Mouse (Mus musculus) urinary bladder, postnatal 4 days (tissue): ENCODE data around the gene Esp22.
"Not testable (repeated sequence)": the region's sequence is repeated elsewhere in the genome, so short reads cannot be mapped to it uniquely, and the experiment has no call there.

Source experiments
- DNase-seq, 2 experiments: peaks; one replicate each; pipeline ENCODE4 v3.0.0; 2021 to 2022; ENCODE audit warnings: low spot score in 2 of 2

Esp22 gene

DNA sequence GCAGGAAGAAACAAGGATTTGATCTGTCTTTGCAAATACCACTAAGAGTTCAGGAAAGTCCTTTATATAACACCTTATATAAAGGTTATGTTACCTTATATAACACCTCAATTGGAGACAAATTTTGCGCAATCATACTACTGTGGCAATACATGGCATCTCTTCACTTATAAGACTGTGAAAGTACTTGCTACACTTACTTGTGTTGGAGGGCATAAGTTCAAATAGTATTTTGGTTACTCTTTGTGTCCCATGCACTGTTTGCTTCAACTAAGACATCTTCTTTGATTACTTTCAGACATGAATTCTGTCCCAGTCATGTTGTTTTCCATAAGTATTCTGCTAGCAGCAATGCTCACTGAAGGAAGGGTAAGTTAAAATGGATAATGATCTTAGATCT is at the start of gene Esp22:
TSS of gene Esp22 (plus strand) at position 301 of the 400 bp plus-strand sequence.
- DNase-seq, result no peak

- DNase-seq, result no peak
Measured at GRCm38 (mm10) chr17:39063641-39064040, 31.5 kb upstream of the Esp22 start.

DNA sequence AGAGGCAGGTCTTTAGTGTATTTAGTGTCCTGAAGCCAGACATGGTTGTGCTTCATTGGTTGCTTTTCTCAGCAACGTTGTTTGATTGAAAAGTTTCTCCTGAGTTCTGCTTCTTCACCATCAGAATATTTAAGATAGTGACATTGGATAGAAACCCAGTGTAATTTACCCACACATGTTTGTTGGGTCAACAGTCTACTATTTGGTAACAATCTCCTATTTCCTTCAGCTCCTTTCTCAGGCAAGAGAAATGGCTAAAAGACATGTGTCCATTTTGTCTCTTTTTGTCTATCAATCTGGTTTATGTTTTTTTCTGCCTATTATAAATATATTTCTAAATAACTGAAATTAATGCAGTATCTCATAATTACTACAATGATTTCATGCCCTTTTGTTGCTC is 18.2 kb upstream of the Esp22 start, which contains the start of gene Esp23:
TSS of gene Esp23 (minus strand) at position 101 of the 400 bp plus-strand sequence.
- DNase-seq, result no peak

GRCm38 (mm10) chr17:39107126-39107525 is 12.0 kb downstream of the Esp22 start:
- DNase-seq, result not testable (repeated sequence)

DNA sequence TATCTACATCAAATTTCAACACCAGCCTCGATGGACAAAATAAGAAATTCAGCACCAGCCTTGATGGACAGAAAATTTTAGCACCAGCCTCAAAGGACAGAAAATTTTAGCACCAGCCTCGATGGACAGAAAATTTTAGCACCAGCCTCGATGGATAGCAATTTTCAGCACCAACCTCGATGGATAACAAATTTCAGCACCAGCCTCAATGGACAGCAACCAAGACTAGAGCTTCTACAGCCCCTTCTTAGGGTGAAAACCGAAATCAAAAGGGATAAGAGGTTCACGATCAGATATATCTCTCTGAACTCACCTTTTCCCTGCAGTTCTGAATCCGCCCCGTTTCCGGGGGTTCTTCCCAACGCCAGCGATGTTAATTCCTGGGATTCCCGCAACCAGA is 34.0 kb downstream of the Esp22 start:
- DNase-seq, result not testable (repeated sequence)
